Mouse (Mus musculus): ENCODE measurements at regions not wholly inside any gene's neighbourhood (a gene's known extent, or its start where the extent isn't known, plus 50 kb on each side); places are given as distances from the start of the nearest gene placed in this dataset.

GRCm38 (mm10) chr11:57917974-57918373 is 85.4 kb upstream of the Hand1 start:
- ATAC-seq (replicated peaks; ENCODE audit: insufficient number of reproducible peaks, low FRiP score, low TSS enrichment, low read depth) (no peak), DNase-seq (ENCODE audit: low spot score) (peak; percentile 25)
- Histone ChIP-seq H3K27ac (replicated peaks; ENCODE audit: low read depth, low read length) (no peak overlapping the region), H3K9ac (replicated peaks; ENCODE audit: low read length) (no peak overlapping the region), H3K9me3 (replicated peaks; ENCODE audit: control insufficient read depth, low read length) (no peaks in the 10 kb centered on the region), H3K36me3 (replicated peaks; ENCODE audit: control insufficient read depth, insufficient read depth, low read depth, low read length) (no peaks in the 10 kb centered on the region), H3K4me2 (ENCODE audit: low read depth, low read length) (no peak overlapping the region), H3K4me1 (ENCODE audit: control insufficient read depth, insufficient read depth, low read length) (0 out of 2 replicates have a peak, but pooled peaks cover 2% of the 10 kb centered on the region), H3K4me3 (ENCODE audit: low read depth, low read length) (no peak overlapping the region), H3K27me3 (ENCODE audit: control insufficient read depth, insufficient read depth, low read length) (no peaks in the 10 kb centered on the region)
- WGBS: 76% methylated on average over 5 of the region's 5 CpGs

- no peaks in the 10 kb centered on the region for H3K36me3 ChIP-seq (replicated peaks; ENCODE audit: control insufficient read depth, insufficient read depth, low read depth, low read length)
- H3K27me3 ChIP-seq (ENCODE audit: control insufficient read depth, insufficient read depth, low read length): no peaks in the 10 kb centered on the region
- H3K4me2 ChIP-seq (ENCODE audit: low read depth, low read length): no peak overlapping the region
- H3K9ac ChIP-seq (replicated peaks; ENCODE audit: low read length): no peak overlapping the region
- DNase-seq (ENCODE audit: low spot score) (peak; percentile 36), ATAC-seq (replicated peaks; ENCODE audit: insufficient number of reproducible peaks, low FRiP score, low TSS enrichment, low read depth) (no peak)
- no peak overlapping the region for H3K27ac ChIP-seq (replicated peaks; ENCODE audit: low read depth, low read length)
- no peaks in the 10 kb centered on the region for H3K9me3 ChIP-seq (replicated peaks; ENCODE audit: control insufficient read depth, low read length)
- 34% methylated on average over 6 of the region's 6 CpGs for WGBS
- no peak overlapping the region for H3K4me3 ChIP-seq (ENCODE audit: low read depth, low read length)
- H3K4me1 ChIP-seq (ENCODE audit: control insufficient read depth, insufficient read depth, low read length): 0 out of 2 replicates have a peak, but pooled peaks cover 2% of the 10 kb centered on the region
Measured at GRCm38 (mm10) chr11:57916016-57916415, 83.4 kb upstream of the Hand1 start.

GRCm38 (mm10) chr11:57913801-57914560 is 81.4 kb upstream of the Hand1 start:
- Histone ChIP-seq H3K9me3 (replicated peaks; ENCODE audit: control insufficient read depth, low read length) (no peaks in the 10 kb centered on the region), H3K4me3 (ENCODE audit: low read depth, low read length) (no peak overlapping the region), H3K9ac (replicated peaks; ENCODE audit: low read length) (no peak overlapping the region), H3K36me3 (replicated peaks; ENCODE audit: control insufficient read depth, insufficient read depth, low read depth, low read length) (no peaks in the 10 kb centered on the region), H3K27me3 (ENCODE audit: control insufficient read depth, insufficient read depth, low read length) (no peaks in the 10 kb centered on the region), H3K27ac (replicated peaks; ENCODE audit: low read depth, low read length) (no peak overlapping the region), H3K4me1 (ENCODE audit: control insufficient read depth, insufficient read depth, low read length) (0 out of 2 replicates have a peak, but pooled peaks cover 2% of the 10 kb centered on the region), H3K4me2 (ENCODE audit: low read depth, low read length) (no peak overlapping the region)
- WGBS: 71% methylated on average over 3 of the region's 3 CpGs
- ATAC-seq (replicated peaks; ENCODE audit: insufficient number of reproducible peaks, low FRiP score, low TSS enrichment, low read depth): no peak
- no peak for DNase-seq (ENCODE audit: low spot score)

GRCm38 (mm10) chr11:57913020-57913699 is 80.5 kb upstream of the Hand1 start:
- DNase-seq (ENCODE audit: low spot score): no peak
- H3K4me1 ChIP-seq (ENCODE audit: control insufficient read depth, insufficient read depth, low read length): 0 out of 2 replicates have a peak, but pooled peaks cover 2% of the 10 kb centered on the region
- H3K27ac ChIP-seq (replicated peaks; ENCODE audit: low read depth, low read length): no peak overlapping the region
- no peak overlapping the region for H3K4me2 ChIP-seq (ENCODE audit: low read depth, low read length)
- no peaks in the 10 kb centered on the region for H3K27me3 ChIP-seq (ENCODE audit: control insufficient read depth, insufficient read depth, low read length)
- H3K36me3 ChIP-seq (replicated peaks; ENCODE audit: control insufficient read depth, insufficient read depth, low read depth, low read length): no peaks in the 10 kb centered on the region
- H3K4me3 ChIP-seq (ENCODE audit: low read depth, low read length): no peak overlapping the region
- H3K9me3 ChIP-seq (replicated peaks; ENCODE audit: control insufficient read depth, low read length): no peaks in the 10 kb centered on the region
- ATAC-seq (replicated peaks; ENCODE audit: insufficient number of reproducible peaks, low FRiP score, low TSS enrichment, low read depth): no peak
- 48% methylated on average over 14 of the region's 14 CpGs for WGBS
- H3K9ac ChIP-seq (replicated peaks; ENCODE audit: low read length): no peak overlapping the region

- H3K9me3 ChIP-seq (replicated peaks; ENCODE audit: control insufficient read depth, low read length): no peaks in the 10 kb centered on the region
- no peak overlapping the region for H3K4me2 ChIP-seq (ENCODE audit: low read depth, low read length)
- no peaks in the 10 kb centered on the region for H3K27me3 ChIP-seq (ENCODE audit: control insufficient read depth, insufficient read depth, low read length)
- no peak overlapping the region for H3K9ac ChIP-seq (replicated peaks; ENCODE audit: low read length)
- H3K4me3 ChIP-seq (ENCODE audit: low read depth, low read length): no peak overlapping the region
- H3K4me1 ChIP-seq (ENCODE audit: control insufficient read depth, insufficient read depth, low read length): 0 out of 2 replicates have a peak, but pooled peaks cover 2% of the 10 kb centered on the region
- 41% methylated on average over 10 of the region's 10 CpGs for WGBS
- no peak for DNase-seq (ENCODE audit: low spot score)
- H3K36me3 ChIP-seq (replicated peaks; ENCODE audit: control insufficient read depth, insufficient read depth, low read depth, low read length): no peaks in the 10 kb centered on the region
- no peak overlapping the region for H3K27ac ChIP-seq (replicated peaks; ENCODE audit: low read depth, low read length)
- no peak for ATAC-seq (replicated peaks; ENCODE audit: insufficient number of reproducible peaks, low FRiP score, low TSS enrichment, low read depth)
Measured at GRCm38 (mm10) chr11:57911698-57912283, 79.2 kb upstream of the Hand1 start.

- no peak for ATAC-seq (replicated peaks; ENCODE audit: insufficient number of reproducible peaks, low FRiP score, low TSS enrichment, low read depth)
- no peak for DNase-seq (ENCODE audit: low spot score)
- Histone ChIP-seq H3K4me2 (ENCODE audit: low read depth, low read length) (no peak overlapping the region), H3K36me3 (replicated peaks; ENCODE audit: control insufficient read depth, insufficient read depth, low read depth, low read length) (no peaks in the 10 kb centered on the region), H3K27me3 (ENCODE audit: control insufficient read depth, insufficient read depth, low read length) (no peaks in the 10 kb centered on the region), H3K9ac (replicated peaks; ENCODE audit: low read length) (no peak overlapping the region), H3K4me3 (ENCODE audit: low read depth, low read length) (no peak overlapping the region), H3K27ac (replicated peaks; ENCODE audit: low read depth, low read length) (no peak overlapping the region), H3K9me3 (replicated peaks; ENCODE audit: control insufficient read depth, low read length) (no peaks in the 10 kb centered on the region), H3K4me1 (ENCODE audit: control insufficient read depth, insufficient read depth, low read length) (no peaks in the 10 kb centered on the region)
- WGBS: 70% methylated on average over 9 of the region's 9 CpGs
Measured at GRCm38 (mm10) chr11:57904216-57904615, 71.6 kb upstream of the Hand1 start.

GRCm38 (mm10) chr11:57899335-57899734 is 66.7 kb upstream of the Hand1 start:
- Histone ChIP-seq H3K9ac (replicated peaks; ENCODE audit: low read length) (no peak overlapping the region), H3K27ac (replicated peaks; ENCODE audit: low read depth, low read length) (no peak overlapping the region), H3K4me3 (ENCODE audit: low read depth, low read length) (no peak overlapping the region), H3K4me2 (ENCODE audit: low read depth, low read length) (no peak overlapping the region), H3K4me1 (ENCODE audit: control insufficient read depth, insufficient read depth, low read length) (no peaks in the 10 kb centered on the region), H3K9me3 (replicated peaks; ENCODE audit: control insufficient read depth, low read length) (no peaks in the 10 kb centered on the region), H3K27me3 (ENCODE audit: control insufficient read depth, insufficient read depth, low read length) (no peaks in the 10 kb centered on the region), H3K36me3 (replicated peaks; ENCODE audit: control insufficient read depth, insufficient read depth, low read depth, low read length) (no peaks in the 10 kb centered on the region)
- ATAC-seq (replicated peaks; ENCODE audit: insufficient number of reproducible peaks, low FRiP score, low TSS enrichment, low read depth) (no peak), DNase-seq (ENCODE audit: low spot score) (no peak)
- 59% methylated on average over 4 of the region's 4 CpGs for WGBS

- ATAC-seq (replicated peaks; ENCODE audit: insufficient number of reproducible peaks, low FRiP score, low TSS enrichment, low read depth): no peak
- WGBS: 79% methylated on average over 1 of the region's 1 CpGs
Measured at GRCm38 (mm10) chr11:57895497-57895896, 62.9 kb upstream of the Hand1 start.

More at GRCm38 (mm10) chr11:57895497-57895896, 62.9 kb upstream of the Hand1 start:
- H3K4me3 ChIP-seq (ENCODE audit: low read depth, low read length): no peak overlapping the region
- no peak overlapping the region for H3K9ac ChIP-seq (replicated peaks; ENCODE audit: low read length)
- no peak for DNase-seq (ENCODE audit: low spot score)
- no peaks in the 10 kb centered on the region for H3K4me1 ChIP-seq (ENCODE audit: control insufficient read depth, insufficient read depth, low read length)
- H3K9me3 ChIP-seq (replicated peaks; ENCODE audit: control insufficient read depth, low read length): no peaks in the 10 kb centered on the region
- no peak overlapping the region for H3K4me2 ChIP-seq (ENCODE audit: low read depth, low read length)
- H3K36me3 ChIP-seq (replicated peaks; ENCODE audit: control insufficient read depth, insufficient read depth, low read depth, low read length): no peaks in the 10 kb centered on the region
- no peaks in the 10 kb centered on the region for H3K27me3 ChIP-seq (ENCODE audit: control insufficient read depth, insufficient read depth, low read length)
- H3K27ac ChIP-seq (replicated peaks; ENCODE audit: low read depth, low read length): no peak overlapping the region
